ENCODE assay signal across 22 mouse cellular contexts in genomic region chr3:9938651-9939050, GRCm38 (mm10).
DNase-seq lines count a peak whose midpoint lies in the region; ATAC-seq lines count a peak whose summit lies in the region.
"Had no signal": no experiment of that assay in that cellular context is flagged by ENCODE, and none has a peak within 500 bp of the region (broad histone marks: within the 10 kb centered on the region; RNA-seq: fewer than 3 reads in every experiment).

No protein-coding gene starts in this region.

- no peaks in the 10 kb centered on the region for H3K27me3 ChIP-seq in forebrain, embryonic 13.5 days
- H3K27me3 ChIP-seq in forebrain, embryonic 11.5 days (ENCODE audit: control insufficient read depth, insufficient read depth, low read length): no peaks in the 10 kb centered on the region
- H3K27me3 ChIP-seq in hindbrain, embryonic 16.5 days (replicated peaks; ENCODE audit: control insufficient read depth, insufficient read depth, low read length): no peaks in the 10 kb centered on the region
- H3K27me3 ChIP-seq in hindbrain, embryonic 10.5 days (ENCODE audit: insufficient read depth, poor library complexity, severe bottlenecking): no peaks in the 10 kb centered on the region
- no peaks in the 10 kb centered on the region for H3K27me3 ChIP-seq in neural tube, embryonic 13.5 days
- H3K27me3 ChIP-seq: heart, embryonic 15.5 days; hindbrain, embryonic 12.5 days had no signal

- H3K9ac ChIP-seq in forebrain, embryonic 13.5 days: no peak overlapping the region
- no peak overlapping the region for H3K9ac ChIP-seq in forebrain, embryonic 11.5 days (ENCODE audit: low read length)
- no peak overlapping the region for H3K9ac ChIP-seq in hindbrain, embryonic 16.5 days (ENCODE audit: low read depth, low read length)
- no peak overlapping the region for H3K9ac ChIP-seq in neural tube, embryonic 13.5 days
- H3K9ac ChIP-seq: embryonic facial prominence, embryonic 12.5 days; heart, embryonic 15.5 days; hindbrain, embryonic 12.5 days had no signal

- no peak overlapping the region for H3K27ac ChIP-seq in forebrain, embryonic 13.5 days
- H3K27ac ChIP-seq in forebrain, embryonic 11.5 days (ENCODE audit: low read depth, low read length): no peak overlapping the region
- H3K27ac ChIP-seq in hindbrain, embryonic 16.5 days (ENCODE audit: low read depth, low read length): no peak overlapping the region
- no peak overlapping the region for H3K27ac ChIP-seq in hindbrain, embryonic 10.5 days
- no peak overlapping the region for H3K27ac ChIP-seq in neural tube, embryonic 13.5 days (replicated peaks)
- H3K27ac ChIP-seq: embryonic facial prominence, embryonic 12.5 days; heart, adult 2 months; heart, embryonic 15.5 days; hindbrain, embryonic 12.5 days had no signal

- H3K9me3 ChIP-seq in forebrain, embryonic 13.5 days (replicated peaks): no peaks in the 10 kb centered on the region
- no peaks in the 10 kb centered on the region for H3K9me3 ChIP-seq in forebrain, embryonic 11.5 days (ENCODE audit: control insufficient read depth, low read length)
- no peaks in the 10 kb centered on the region for H3K9me3 ChIP-seq in hindbrain, embryonic 16.5 days (ENCODE audit: control insufficient read depth, low read length)
- no peaks in the 10 kb centered on the region for H3K9me3 ChIP-seq in hindbrain, embryonic 10.5 days
- no peaks in the 10 kb centered on the region for H3K9me3 ChIP-seq in neural tube, embryonic 13.5 days
- H3K9me3 ChIP-seq: embryonic facial prominence, embryonic 12.5 days; heart, embryonic 15.5 days; hindbrain, embryonic 12.5 days had no signal

- WGBS in forebrain, embryonic 13.5 days: 31% methylated on average over 1 of the region's 1 CpGs
- 49% methylated on average over 1 of the region's 1 CpGs for WGBS in forebrain, embryonic 11.5 days
- 22% methylated on average over 1 of the region's 1 CpGs for WGBS in hindbrain, embryonic 16.5 days
- WGBS in hindbrain, embryonic 10.5 days: 83% methylated on average over 1 of the region's 1 CpGs
- WGBS in neural tube, embryonic 13.5 days: 34% methylated on average over 1 of the region's 1 CpGs

- no peak overlapping the region for H3K4me3 ChIP-seq in forebrain, embryonic 13.5 days
- no peak overlapping the region for H3K4me3 ChIP-seq in forebrain, embryonic 11.5 days (ENCODE audit: low read depth, low read length)
- no peak overlapping the region for H3K4me3 ChIP-seq in hindbrain, embryonic 16.5 days (ENCODE audit: low read length)
- no peak overlapping the region for H3K4me3 ChIP-seq in hindbrain, embryonic 10.5 days
- no peak overlapping the region for H3K4me3 ChIP-seq in neural tube, embryonic 13.5 days
- H3K4me3 ChIP-seq: embryonic facial prominence, embryonic 12.5 days; heart, adult 2 months; heart, embryonic 15.5 days; hindbrain, embryonic 12.5 days had no signal

- no peaks in the 10 kb centered on the region for H3K36me3 ChIP-seq in forebrain, embryonic 13.5 days (ENCODE audit: poor library complexity, severe bottlenecking)
- H3K36me3 ChIP-seq in forebrain, embryonic 11.5 days (ENCODE audit: control insufficient read depth, insufficient read depth, low read length): no peaks in the 10 kb centered on the region
- no peaks in the 10 kb centered on the region for H3K36me3 ChIP-seq in hindbrain, embryonic 16.5 days (ENCODE audit: control insufficient read depth, insufficient read depth, low read length)
- H3K36me3 ChIP-seq in hindbrain, embryonic 10.5 days: no peaks in the 10 kb centered on the region
- H3K36me3 ChIP-seq in neural tube, embryonic 13.5 days: no peaks in the 10 kb centered on the region
- H3K36me3 ChIP-seq: embryonic facial prominence, embryonic 12.5 days; heart, embryonic 15.5 days; hindbrain, embryonic 12.5 days had no signal

- no peak overlapping the region for H3K4me2 ChIP-seq in forebrain, embryonic 13.5 days
- no peak overlapping the region for H3K4me2 ChIP-seq in forebrain, embryonic 11.5 days (ENCODE audit: low read depth, low read length, severe bottlenecking)
- H3K4me2 ChIP-seq in hindbrain, embryonic 16.5 days (ENCODE audit: low read length): no peak overlapping the region
- no peak overlapping the region for H3K4me2 ChIP-seq in neural tube, embryonic 13.5 days
- H3K4me2 ChIP-seq: embryonic facial prominence, embryonic 12.5 days; heart, embryonic 11.5 days; heart, embryonic 15.5 days; hindbrain, embryonic 12.5 days had no signal

- ATAC-seq in forebrain, embryonic 13.5 days: peak; percentile 78
- no peak for ATAC-seq in forebrain, embryonic 11.5 days (replicated peaks; ENCODE audit: low FRiP score)
- ATAC-seq in hindbrain, embryonic 16.5 days: peak; percentile 76; the same call in 1 of the 2 replicates
- peak; percentile 47; the same call in 1 of the 2 replicates for ATAC-seq in neural tube, embryonic 13.5 days (ENCODE audit: low read depth)
- no peak for ATAC-seq in granulocyte monocyte progenitor cell, adult 5-6 weeks (replicated peaks; ENCODE audit: poor library complexity, severe bottlenecking)
- ATAC-seq: activated CD4-positive, CD25-positive, alpha-beta regulatory T cell, adult 4 months; inflammation-experienced regulatory T-cells, adult 6 months; intestine, postnatal 0 days; Patski had no signal

- 0 out of 2 replicates have a peak, but pooled peaks cover 8% of the 10 kb centered on the region for H3K4me1 ChIP-seq in forebrain, embryonic 13.5 days
- no peaks in the 10 kb centered on the region for H3K4me1 ChIP-seq in forebrain, embryonic 11.5 days (replicated peaks; ENCODE audit: control insufficient read depth, insufficient read depth, low read length)
- no peaks in the 10 kb centered on the region for H3K4me1 ChIP-seq in hindbrain, embryonic 16.5 days (ENCODE audit: control insufficient read depth, insufficient read depth, low read depth, low read length)
- H3K4me1 ChIP-seq in hindbrain, embryonic 10.5 days (replicated peaks): no peaks in the 10 kb centered on the region
- H3K4me1 ChIP-seq in neural tube, embryonic 13.5 days (replicated peaks): no peaks in the 10 kb centered on the region
- H3K4me1 ChIP-seq: embryonic facial prominence, embryonic 12.5 days; heart, embryonic 15.5 days; hindbrain, embryonic 12.5 days had no signal

- no peak for DNase-seq in forebrain, embryonic 11.5 days (ENCODE audit: low spot score)
- DNase-seq in hindbrain, embryonic 10.5 days (ENCODE audit: low spot score): no peak
- no peak for DNase-seq in neural tube, embryonic 10.5 days (ENCODE audit: extremely low spot score, low spot score)
- peak; percentile 34 for DNase-seq in retina, postnatal 7 days (ENCODE audit: low read depth, low spot score)
- DNase-seq: adrenal gland, postnatal 25 days; cerebellum, adult 8-10 months; cerebellum, postnatal 25 days; heart, adult 2 months; heart, postnatal 14 days; kidney, adult 8-10 months had no signal

Comparison
In these comparisons a context has a peak if more than half of its experiments do, and no peak if none do; other contexts are left out.
1. ATAC-seq: peak in forebrain, embryonic 13.5 days (single experiment), hindbrain, embryonic 16.5 days (single experiment) and neural tube, embryonic 13.5 days (single experiment); none in forebrain, embryonic 11.5 days (single experiment) and granulocyte monocyte progenitor cell, adult 5-6 weeks (single experiment).